Mouse (Mus musculus): Measurements from ENCODE around the gene Cabs1. TPM values are rescaled to one million over a fixed set of nuclear protein-coding genes. Genes with fewer than 3 reads are reported as not detected.

Gene Cabs1
- not detected in 2 replicates for polyA plus RNA-seq (2015; fragmentation: Nextera tagmentation; extraction: Ambion mirVana)

DNA sequence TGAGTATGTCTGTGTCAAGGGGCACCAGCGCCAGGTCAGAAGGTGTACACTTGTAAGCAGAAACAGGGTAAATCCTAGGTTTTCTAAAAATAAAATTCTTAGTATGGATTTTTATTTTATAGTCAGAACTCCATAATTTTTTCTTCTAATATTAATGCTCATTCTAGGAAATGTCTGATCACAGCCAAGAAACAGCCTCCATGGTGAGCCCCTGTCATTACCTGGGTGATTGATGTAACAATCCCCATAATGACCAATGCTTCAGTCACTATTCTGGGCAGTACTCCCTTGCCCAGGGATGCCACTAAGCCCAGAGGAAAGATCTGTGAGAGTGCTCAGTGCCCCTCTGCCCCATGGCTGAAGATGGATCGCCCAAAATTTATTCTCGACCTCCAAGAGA, at the start of gene Cabs1:
Gene Cabs1 (plus strand): TSS at position 301 of the 400 bp plus-strand sequence.
- H3K27me3 ChIP-seq (replicated peaks), result no peaks in the 10 kb centered on the region
- no peak within 1 kb of the TSS for H3K9ac ChIP-seq (replicated peaks)
- WGBS, result 91% methylated on average over 3 of the region's 3 CpGs
- no peak within 1 kb of the TSS for H3K4me2 ChIP-seq
- H3K36me3 ChIP-seq, result no peaks in the 10 kb centered on the region
- H3K4me1 ChIP-seq, result no peaks in the 10 kb centered on the region
- H3K27ac ChIP-seq (replicated peaks), result no peak within 1 kb of the TSS
- ATAC-seq (ENCODE audit: low FRiP score), result no peak
- no peak within 1 kb of the TSS for H3K4me3 ChIP-seq (replicated peaks)
- H3K9me3 ChIP-seq (replicated peaks), result no peaks in the 10 kb centered on the region

DNA sequence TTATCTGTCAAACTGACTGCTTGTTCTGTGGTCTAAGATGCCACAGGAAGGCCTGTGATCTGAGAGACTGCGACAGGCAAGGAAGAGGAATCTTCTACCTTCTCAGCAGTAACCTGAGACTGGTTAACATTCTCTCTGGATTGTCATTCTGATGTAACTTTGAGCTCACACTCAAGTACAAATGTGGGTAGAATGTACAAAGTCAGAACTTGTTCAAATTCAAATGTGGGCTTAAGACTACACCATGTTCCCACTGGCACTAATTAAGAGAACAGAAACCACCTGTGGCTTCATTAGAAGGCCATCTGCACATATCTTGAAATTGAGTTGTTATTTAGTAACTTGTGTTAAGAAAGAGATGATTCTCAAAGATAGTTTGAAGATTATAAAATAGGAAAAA, 47.6 kb upstream of the Cabs1 start:
- Histone ChIP-seq H3K4me3 (replicated peaks) (no peak overlapping the region), H3K4me1 (no peaks in the 10 kb centered on the region), H3K36me3 (no peaks in the 10 kb centered on the region), H3K9ac (replicated peaks) (no peak overlapping the region), H3K27ac (replicated peaks) (no peak overlapping the region), H3K4me2 (no peak overlapping the region), H3K9me3 (replicated peaks) (no peaks in the 10 kb centered on the region), H3K27me3 (replicated peaks) (no peaks in the 10 kb centered on the region)
- no peak for ATAC-seq (ENCODE audit: low FRiP score)
- 62% methylated on average over 1 of the region's 1 CpGs for WGBS

DNA sequence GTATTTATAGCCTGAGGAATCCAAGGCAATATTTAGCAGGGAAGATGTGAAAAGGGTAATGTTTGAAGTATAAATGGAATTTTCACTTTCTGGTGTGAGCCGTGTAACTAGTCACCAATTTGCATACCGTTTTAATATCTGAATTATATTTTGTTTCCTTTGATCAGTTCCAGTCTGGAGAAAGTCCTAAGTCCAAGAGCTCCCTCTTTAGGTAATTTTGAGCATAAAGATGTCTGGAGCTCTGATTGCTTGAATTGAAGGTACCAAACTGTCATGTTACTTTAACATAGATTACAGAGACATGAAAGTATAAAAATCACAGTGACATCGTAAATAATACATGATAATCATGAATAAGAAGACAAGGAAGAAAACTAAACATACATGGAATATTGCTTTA, 38.5 kb upstream of the Cabs1 start:
- Histone ChIP-seq H3K9me3 (replicated peaks) (no peaks in the 10 kb centered on the region), H3K9ac (replicated peaks) (no peak overlapping the region), H3K4me1 (no peaks in the 10 kb centered on the region), H3K4me3 (replicated peaks) (no peak overlapping the region), H3K36me3 (no peaks in the 10 kb centered on the region), H3K27me3 (replicated peaks) (no peaks in the 10 kb centered on the region), H3K27ac (replicated peaks) (no peak overlapping the region), H3K4me2 (no peak overlapping the region)
- ATAC-seq (ENCODE audit: low FRiP score), result no peak
- WGBS, result 49% methylated on average over 3 of the region's 3 CpGs

DNA sequence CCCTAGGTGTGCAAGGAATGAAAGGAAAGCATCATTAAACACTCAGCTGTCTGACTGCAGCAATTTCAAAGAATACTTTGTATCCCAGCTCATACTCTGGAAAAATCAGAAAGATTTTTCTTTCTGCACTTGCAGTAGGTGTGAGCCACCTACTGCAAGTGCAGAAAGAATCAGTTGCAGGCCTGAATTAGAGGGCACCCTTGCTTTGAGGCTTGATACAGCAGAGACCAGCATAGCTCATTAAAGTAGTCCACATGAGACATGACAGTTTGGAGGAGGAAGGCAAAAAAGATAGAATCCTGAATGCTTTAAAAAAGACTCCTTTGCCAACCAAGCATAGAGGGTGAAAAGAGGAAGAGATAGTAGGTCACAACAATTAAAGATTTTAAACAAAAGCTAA, 36.7 kb upstream of the Cabs1 start:
- no peaks in the 10 kb centered on the region for H3K27me3 ChIP-seq (replicated peaks)
- no peaks in the 10 kb centered on the region for H3K4me1 ChIP-seq
- no peak for ATAC-seq (ENCODE audit: low FRiP score)

GRCm38 (mm10) chr5:87951836-87952235, 27.4 kb upstream of the Cabs1 start:
- Histone ChIP-seq H3K9ac (replicated peaks) (no peak overlapping the region), H3K36me3 (no peaks in the 10 kb centered on the region), H3K27me3 (replicated peaks) (no peaks in the 10 kb centered on the region), H3K9me3 (replicated peaks) (no peaks in the 10 kb centered on the region), H3K4me2 (no peak overlapping the region), H3K4me3 (replicated peaks) (no peak overlapping the region), H3K4me1 (no peaks in the 10 kb centered on the region), H3K27ac (replicated peaks) (no peak overlapping the region)
- ATAC-seq (ENCODE audit: low FRiP score), result no peak

More for the DNA sequence above, 36.7 kb upstream of the Cabs1 start:
- no peaks in the 10 kb centered on the region for H3K9me3 ChIP-seq (replicated peaks)
- no peak overlapping the region for H3K4me3 ChIP-seq (replicated peaks)
- no peak overlapping the region for H3K9ac ChIP-seq (replicated peaks)
- no peaks in the 10 kb centered on the region for H3K36me3 ChIP-seq
- no peak overlapping the region for H3K27ac ChIP-seq (replicated peaks)
- H3K4me2 ChIP-seq, result no peak overlapping the region

- WGBS, result 69% methylated on average over 2 of the region's 2 CpGs
- Histone ChIP-seq H3K27ac (replicated peaks) (no peak within 1 kb of the TSS), H3K4me3 (replicated peaks) (no peak within 1 kb of the TSS), H3K4me2 (no peak within 1 kb of the TSS), H3K9ac (replicated peaks) (no peak within 1 kb of the TSS), H3K9me3 (replicated peaks) (no peaks in the 10 kb centered on the region), H3K27me3 (replicated peaks) (no peaks in the 10 kb centered on the region), H3K36me3 (no peaks in the 10 kb centered on the region), H3K4me1 (no peaks in the 10 kb centered on the region)
- no peak for ATAC-seq (ENCODE audit: low FRiP score)
Measured at GRCm38 (mm10) chr5:87969201-87969600, 10.0 kb upstream of the Cabs1 start, which contains the start of the genes 2310003L06Rik and Gm28434. TSS of gene 2310003L06Rik (plus strand) at chr5:87969459. TSS of gene Gm28434 (plus strand) at chr5:87969517.

DNA sequence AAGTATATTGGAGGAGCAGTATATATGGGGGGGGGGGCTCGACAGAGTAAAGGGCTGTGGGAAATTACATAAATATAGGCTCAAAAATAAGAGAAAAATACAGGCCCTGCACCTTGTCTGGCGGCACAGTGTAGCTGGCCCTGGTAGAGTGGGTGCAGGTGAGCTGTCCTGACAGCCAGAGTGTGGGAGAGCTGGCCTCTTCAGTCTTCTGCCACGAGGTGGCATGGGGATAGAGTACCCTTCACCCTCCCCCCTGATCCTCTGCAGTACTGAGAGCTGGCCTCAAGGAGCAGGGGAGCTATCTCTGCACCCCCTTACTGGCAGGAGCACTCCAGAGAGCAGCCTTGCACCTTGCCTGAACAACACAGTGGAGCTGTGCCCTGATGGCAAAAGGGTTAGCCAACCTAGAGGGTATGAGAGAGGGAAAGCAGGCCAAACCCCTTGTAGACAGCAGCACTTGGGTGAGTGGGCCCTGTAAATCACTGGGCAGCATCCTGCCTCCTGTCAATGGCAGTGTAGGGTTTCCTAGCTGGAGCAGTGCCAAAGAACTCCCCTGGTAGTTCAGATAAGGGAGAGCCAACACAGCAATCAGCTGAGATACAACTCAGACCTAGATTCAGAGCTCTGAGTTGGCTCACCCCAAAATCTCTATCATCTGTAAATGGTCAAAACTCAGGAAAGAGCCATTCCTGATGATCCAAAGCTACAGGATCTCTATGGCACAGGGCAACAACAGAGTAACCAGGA, 3.4 kb downstream of the Cabs1 start:
- Histone ChIP-seq H3K27me3 (replicated peaks) (no peaks in the 10 kb centered on the region), H3K36me3 (no peaks in the 10 kb centered on the region), H3K9ac (replicated peaks) (no peak overlapping the region), H3K4me3 (replicated peaks) (no peak overlapping the region), H3K4me1 (no peaks in the 10 kb centered on the region), H3K27ac (replicated peaks) (no peak overlapping the region), H3K9me3 (replicated peaks) (no peaks in the 10 kb centered on the region), H3K4me2 (no peak overlapping the region)
- ATAC-seq (ENCODE audit: low FRiP score), result no peak; the same call in 1 of the 2 replicates
- 72% methylated on average over 3 of the region's 3 CpGs for WGBS

- no peak within 1 kb of the TSS for H3K4me2 ChIP-seq
- H3K4me3 ChIP-seq (replicated peaks), result no peak within 1 kb of the TSS
- no peaks in the 10 kb centered on the region for H3K4me1 ChIP-seq
- H3K9me3 ChIP-seq (replicated peaks), result no peaks in the 10 kb centered on the region
- no peaks in the 10 kb centered on the region for H3K36me3 ChIP-seq
- no peak within 1 kb of the TSS for H3K27ac ChIP-seq (replicated peaks)
- ATAC-seq (ENCODE audit: low FRiP score), result no peak
- 94% methylated on average over 3 of the region's 3 CpGs for WGBS
- H3K27me3 ChIP-seq (replicated peaks), result no peaks in the 10 kb centered on the region
- H3K9ac ChIP-seq (replicated peaks), result no peak within 1 kb of the TSS
Measured at GRCm38 (mm10) chr5:88002249-88002648, 23.0 kb downstream of the Cabs1 start, which contains the start of gene Smr3a. TSS of gene Smr3a (plus strand) at chr5:88002549.

GRCm38 (mm10) chr5:88005241-88005640, 26.0 kb downstream of the Cabs1 start:
- Histone ChIP-seq H3K27ac (replicated peaks) (no peak overlapping the region), H3K9me3 (replicated peaks) (no peaks in the 10 kb centered on the region), H3K4me2 (no peak overlapping the region), H3K27me3 (replicated peaks) (no peaks in the 10 kb centered on the region), H3K4me3 (replicated peaks) (no peak overlapping the region), H3K9ac (replicated peaks) (no peak overlapping the region), H3K4me1 (no peaks in the 10 kb centered on the region), H3K36me3 (no peaks in the 10 kb centered on the region)
- ATAC-seq (ENCODE audit: low FRiP score), result no peak

Other genes starting within 250 kb of the Cabs1 start
- gene Csn1s2a, start 204.9 kb upstream of the Cabs1 start, polyA plus RNA-seq (2015; fragmentation: Nextera tagmentation; extraction: Ambion mirVana), result not detected in 2 replicates
- 0.26 TPM in 1 of 2 replicates, not detected in the other for gene Csn1s2b, start 171.4 kb upstream of the Cabs1 start, polyA plus RNA-seq (2015; fragmentation: Nextera tagmentation; extraction: Ambion mirVana)
- gene Prr27, start 153.8 kb upstream of the Cabs1 start, polyA plus RNA-seq (2015; fragmentation: Nextera tagmentation; extraction: Ambion mirVana), result not detected in 2 replicates
- not detected in 2 replicates for gene Odam, start 94.4 kb upstream of the Cabs1 start, polyA plus RNA-seq (2015; fragmentation: Nextera tagmentation; extraction: Ambion mirVana)
- gene Csn3, start 53.9 kb upstream of the Cabs1 start, polyA plus RNA-seq (2015; fragmentation: Nextera tagmentation; extraction: Ambion mirVana), result 0.24 TPM in 1 of 2 replicates, not detected in the other
- gene 2310003L06Rik, start 10.0 kb upstream of the Cabs1 start, polyA plus RNA-seq (2015; fragmentation: Nextera tagmentation; extraction: Ambion mirVana), result not detected in 2 replicates
- not detected in 2 replicates for gene Gm28434, start 9.9 kb upstream of the Cabs1 start, polyA plus RNA-seq (2015; fragmentation: Nextera tagmentation; extraction: Ambion mirVana)
- not detected in 2 replicates for gene Smr3a, start 23.1 kb downstream of the Cabs1 start, polyA plus RNA-seq (2015; fragmentation: Nextera tagmentation; extraction: Ambion mirVana)
- gene Smr2, start 107.1 kb downstream of the Cabs1 start, polyA plus RNA-seq (2015; fragmentation: Nextera tagmentation; extraction: Ambion mirVana), result not detected in 2 replicates
- not detected in 2 replicates for gene Gm11116, start 132.1 kb downstream of the Cabs1 start, polyA plus RNA-seq (2015; fragmentation: Nextera tagmentation; extraction: Ambion mirVana)
- gene Gm11115, start 174.7 kb downstream of the Cabs1 start, polyA plus RNA-seq (2015; fragmentation: Nextera tagmentation; extraction: Ambion mirVana), result not detected in 2 replicates

All from neural tube, embryonic 15.5 days (tissue).